Mouse (Mus musculus) lung, adult 10 weeks (tissue): ENCODE data around the gene Galr3. TPM values are rescaled to one million over a fixed set of nuclear protein-coding genes. Genes with fewer than 3 reads are reported as not detected.

Source experiments
- polyA plus RNA-seq: library from polyadenylated mRNA; stranded (reverse); fragments of 350-450 nt; fragmentation: Illumina TruSeq; extraction: RNeasy Lipid Tissue Mini Kit (QIAGEN cat#74804); gene quantifications from one replicate; pipeline ENCODE4 v1.2.3, GENCODE M21; 2014; ENCODE audit warnings: low read depth, low replicate concordance; ENCODE audit not compliant: insufficient read depth

The Galr3 gene
- not detected for polyA plus RNA-seq

GRCm38 (mm10) chr15:79041585-79041984 lies at the start of gene Galr3:
Galr3 (plus strand) TSS chr15:79041885.

DNA sequence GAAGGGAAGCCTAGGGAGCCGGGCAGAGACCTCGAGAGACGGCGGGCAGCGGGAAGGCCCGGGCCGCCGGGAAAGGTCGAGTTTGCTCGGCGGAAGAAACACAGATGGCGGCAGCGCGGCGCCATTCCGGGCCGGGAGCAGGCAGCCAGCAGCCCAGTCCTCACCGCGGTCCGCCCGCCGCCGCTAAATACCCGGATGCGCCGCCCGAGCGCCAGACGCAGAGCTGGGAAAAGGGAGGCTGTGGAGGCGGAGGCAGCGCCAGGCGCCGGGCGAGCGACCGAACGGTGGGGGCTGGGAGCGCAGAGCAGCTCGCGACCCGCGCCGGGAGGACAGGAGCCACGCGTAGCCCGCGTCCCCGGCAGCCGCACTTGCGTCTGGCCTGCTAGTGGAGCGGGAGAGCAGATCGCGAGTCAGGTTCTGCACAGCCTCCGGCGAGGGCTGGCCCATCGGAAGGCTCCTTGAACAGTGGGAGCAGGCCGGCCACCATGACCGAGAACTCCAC lies 13.4 kb upstream of the Galr3 start, which contains the start of gene H1f0:
H1f0 (plus strand) TSS at position 214 of the 502 bp plus-strand sequence.

DNA sequence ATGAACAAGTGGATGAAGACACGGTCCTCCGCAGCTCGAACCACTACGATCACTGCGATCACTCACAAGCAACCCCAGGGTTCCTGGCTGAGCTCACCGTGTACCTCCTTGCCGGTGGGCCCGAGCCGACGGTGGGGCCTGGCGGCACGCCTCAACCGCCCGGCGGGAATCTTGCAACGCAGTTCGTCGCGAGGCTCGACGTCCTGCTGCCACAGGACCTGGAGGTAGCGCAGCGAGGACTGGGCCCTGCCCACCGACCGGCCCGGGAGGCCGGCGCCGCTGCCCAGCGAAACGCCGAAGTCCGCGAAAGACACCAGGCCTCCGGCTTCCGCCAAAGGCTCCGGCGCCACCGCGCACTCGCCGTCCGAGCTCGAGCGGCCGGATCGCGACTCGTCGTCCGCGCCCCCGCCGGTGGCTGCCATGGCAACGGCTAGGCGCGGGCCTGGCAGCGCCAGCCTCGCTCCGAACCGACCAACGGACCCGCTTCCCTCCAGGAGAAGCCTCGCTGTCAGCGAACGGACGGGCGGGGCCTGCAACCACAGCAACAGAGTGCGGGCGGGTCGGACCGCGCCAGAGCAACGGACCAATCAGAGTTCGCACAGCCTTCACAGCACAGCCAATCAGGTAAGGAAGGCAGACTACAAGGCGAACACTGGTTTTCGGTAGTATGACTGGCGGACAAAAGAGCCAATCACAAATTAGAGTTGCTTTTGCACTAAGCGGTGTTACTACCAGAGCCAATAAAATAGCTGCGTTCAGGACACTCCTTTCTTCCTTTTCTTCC lies 20.9 kb downstream of the Galr3 start, which contains the start of gene Ankrd54:
Ankrd54 (minus strand) TSS at position 518 of the 784 bp plus-strand sequence.

DNA sequence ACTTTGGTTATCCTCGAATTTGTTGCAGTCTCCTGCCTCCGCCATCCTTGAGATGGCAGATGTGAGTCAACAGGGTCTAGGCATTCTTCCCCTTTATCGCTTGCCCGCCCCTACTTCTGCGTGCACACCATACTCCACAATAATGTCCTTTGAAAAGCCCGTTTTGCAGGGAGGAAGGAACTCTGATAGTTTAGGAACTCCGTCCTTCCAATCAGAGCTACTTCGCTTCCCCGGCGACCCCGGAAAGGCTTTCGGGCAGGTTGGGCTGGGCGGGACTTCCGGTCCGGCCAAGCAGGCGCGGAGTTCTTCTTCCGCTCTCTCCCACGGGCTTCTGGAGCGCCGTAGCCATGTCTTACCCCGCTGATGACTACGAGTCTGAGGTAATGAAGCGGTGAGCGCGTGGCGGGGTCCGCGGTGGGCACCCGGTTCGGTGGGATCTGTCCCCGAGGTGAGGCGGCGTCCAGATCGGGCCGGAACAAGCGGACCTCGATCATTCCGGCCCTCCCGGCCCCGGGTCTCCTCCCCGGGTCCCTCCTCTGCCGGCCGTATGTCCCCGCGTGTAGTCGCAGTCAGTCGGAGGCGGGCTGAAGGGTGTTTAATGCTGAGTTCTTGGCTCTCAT lies 33.3 kb downstream of the Galr3 start, which contains the start of gene Eif3l:
Eif3l (plus strand) TSS at position 267 of the 620 bp plus-strand sequence.

Other genes with a start within 250 kb of the Galr3 start
- 11.6 TPM for gene Card10, start 238.8 kb upstream of the Galr3 start, polyA plus RNA-seq
- gene Cdc42ep1, start 199.3 kb upstream of the Galr3 start, polyA plus RNA-seq: 85.0 TPM
- 4.2 TPM for gene Lgals2, start 186.4 kb upstream of the Galr3 start, polyA plus RNA-seq
- gene Gga1, start 164.7 kb upstream of the Galr3 start, polyA plus RNA-seq: 41.9 TPM
- not detected for gene Gm49510, start 142.2 kb upstream of the Galr3 start, polyA plus RNA-seq
- gene Sh3bp1, start 142.1 kb upstream of the Galr3 start, polyA plus RNA-seq: 11.6 TPM
- gene Pdxp, start 128.0 kb upstream of the Galr3 start, polyA plus RNA-seq: 1.4 TPM
- gene Lgals1, start 115.2 kb upstream of the Galr3 start, polyA plus RNA-seq: 364 TPM
- 24.6 TPM for gene Nol12, start 107.0 kb upstream of the Galr3 start, polyA plus RNA-seq
- gene Triobp, start 94.2 kb upstream of the Galr3 start, polyA plus RNA-seq: 23.1 TPM
- 89.9 TPM for gene H1f0, start 13.4 kb upstream of the Galr3 start, polyA plus RNA-seq
- 22.8 TPM for gene Ankrd54, start 21.0 kb downstream of the Galr3 start, polyA plus RNA-seq
- 61.9 TPM for gene Eif3l, start 33.3 kb downstream of the Galr3 start, polyA plus RNA-seq
- gene Micall1, start 67.0 kb downstream of the Galr3 start, polyA plus RNA-seq: 9.4 TPM
- 117 TPM for gene Polr2f, start 99.1 kb downstream of the Galr3 start, polyA plus RNA-seq
- 25.5 TPM for gene 1700088E04Rik, start 99.4 kb downstream of the Galr3 start, polyA plus RNA-seq
- gene Sox10, start 123.4 kb downstream of the Galr3 start, polyA plus RNA-seq: 0.17 TPM
- gene Pick1, start 187.3 kb downstream of the Galr3 start, polyA plus RNA-seq: 13.2 TPM
- gene Gm49486, start 187.5 kb downstream of the Galr3 start, polyA plus RNA-seq: 0.14 TPM
- not detected for gene Slc16a8, start 212.9 kb downstream of the Galr3 start, polyA plus RNA-seq
- 0.62 TPM for gene Baiap2l2, start 243.7 kb downstream of the Galr3 start, polyA plus RNA-seq